Mouse (Mus musculus): ENCODE measurements around the gene Ppp2r5e. TPM values are rescaled to one million over a fixed set of nuclear protein-coding genes. Genes with fewer than 3 reads are reported as not detected.

Gene Ppp2r5e
- polyA plus RNA-seq, 1 experiment from 2014 or later = 24.4 TPM

DNA sequence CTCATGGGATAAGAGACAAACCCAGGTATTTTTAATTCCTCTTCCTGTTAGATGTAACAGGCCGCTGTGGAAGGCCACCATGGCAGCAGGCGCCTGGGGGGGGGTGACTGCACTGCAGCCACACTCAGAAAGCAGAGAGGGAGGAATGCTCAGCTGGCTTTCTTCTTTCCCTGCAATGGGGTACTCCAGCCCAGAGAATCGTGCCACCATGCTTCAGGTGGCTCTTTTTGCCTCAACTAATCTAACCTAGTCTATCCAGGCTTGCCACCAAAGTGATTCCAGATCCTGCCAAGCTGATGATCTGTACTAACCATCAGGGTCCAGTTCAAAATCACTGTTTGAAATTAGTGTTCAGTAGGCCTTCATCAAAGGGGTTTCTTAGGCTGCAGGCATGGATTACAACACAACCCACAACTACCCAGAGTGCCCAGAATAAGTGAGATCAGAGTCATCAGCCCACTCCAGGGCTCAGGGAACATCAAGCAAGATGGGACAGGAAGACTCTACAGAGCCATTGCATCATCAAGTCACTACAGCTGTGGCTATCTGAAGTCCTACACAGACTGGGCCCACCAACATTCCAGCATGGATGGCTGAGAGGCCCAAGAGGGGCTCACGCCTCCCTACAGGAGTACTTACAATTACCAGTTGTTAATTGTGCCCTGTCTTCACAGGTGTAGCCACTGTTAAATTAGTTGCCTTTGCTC lies 35.2 kb downstream of the Ppp2r5e start:
- Histone ChIP-seq H3K27ac (no peak overlapping the region), H3K79me2 (ENCODE audit: inconsistent target) (peaks cover 96% of the 10 kb centered on the region), H3K4me3 (ENCODE audit: inconsistent target) (no peak overlapping the region), H3K36me3 (ENCODE audit: inconsistent target) (no peaks in the 10 kb centered on the region)
- WGBS (ENCODE audit: missing documents) = 92% methylated on average over 4 of the region's 4 CpGs

DNA sequence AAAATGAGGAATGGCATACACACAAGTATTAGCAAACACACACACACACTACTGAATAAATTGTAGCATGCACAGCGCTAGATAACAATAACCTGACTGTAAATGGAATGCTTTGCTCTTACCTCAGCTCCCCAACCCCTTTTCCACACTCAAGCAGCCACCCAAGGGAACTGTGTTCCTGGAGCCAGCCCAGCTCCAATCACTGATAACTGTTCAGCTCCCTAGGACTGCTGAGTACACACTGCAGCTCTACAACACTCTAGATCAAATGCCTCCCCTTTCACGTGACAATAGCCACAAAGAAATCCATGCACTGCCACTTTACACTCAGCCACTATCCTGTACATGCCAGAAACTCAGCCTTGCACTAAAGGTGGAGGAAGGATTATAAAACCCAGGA lies 36.8 kb downstream of the Ppp2r5e start:
- H3K27ac ChIP-seq = no peak overlapping the region
- 100% methylated on average over 2 of the region's 2 CpGs for WGBS (ENCODE audit: missing documents)

DNA sequence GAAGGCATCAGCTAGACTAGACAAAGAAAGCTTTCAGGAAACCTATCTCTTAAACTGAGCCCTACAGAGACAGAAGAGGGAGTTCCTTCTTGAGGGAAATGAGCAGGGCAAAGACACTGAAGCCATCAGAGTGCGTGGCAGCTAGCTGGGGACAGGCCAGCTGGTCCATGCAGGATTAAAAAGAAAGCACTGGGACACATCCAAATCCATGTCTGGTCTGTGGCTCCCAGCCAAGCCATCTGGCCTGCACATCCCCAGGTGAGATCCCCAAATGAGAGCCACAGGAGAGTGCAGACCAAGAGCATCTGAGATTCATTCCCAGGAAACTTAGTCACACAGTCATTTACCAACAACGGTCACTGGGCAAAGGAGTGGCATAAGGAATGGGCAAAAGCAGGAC lies 38.2 kb downstream of the Ppp2r5e start:
- peaks cover 100% of the 10 kb centered on the region for H3K79me2 ChIP-seq (ENCODE audit: inconsistent target)
- 100% methylated on average over 2 of the region's 2 CpGs for WGBS (ENCODE audit: missing documents)
- H3K27ac ChIP-seq = no peak overlapping the region
- no peak overlapping the region for H3K4me3 ChIP-seq (ENCODE audit: inconsistent target)
- no peaks in the 10 kb centered on the region for H3K36me3 ChIP-seq (ENCODE audit: inconsistent target)

More for the DNA sequence above, 36.8 kb downstream of the Ppp2r5e start:
- no peak overlapping the region for H3K4me3 ChIP-seq (ENCODE audit: inconsistent target)
- H3K36me3 ChIP-seq (ENCODE audit: inconsistent target) = no peaks in the 10 kb centered on the region
- H3K79me2 ChIP-seq (ENCODE audit: inconsistent target) = peaks cover 96% of the 10 kb centered on the region

DNA sequence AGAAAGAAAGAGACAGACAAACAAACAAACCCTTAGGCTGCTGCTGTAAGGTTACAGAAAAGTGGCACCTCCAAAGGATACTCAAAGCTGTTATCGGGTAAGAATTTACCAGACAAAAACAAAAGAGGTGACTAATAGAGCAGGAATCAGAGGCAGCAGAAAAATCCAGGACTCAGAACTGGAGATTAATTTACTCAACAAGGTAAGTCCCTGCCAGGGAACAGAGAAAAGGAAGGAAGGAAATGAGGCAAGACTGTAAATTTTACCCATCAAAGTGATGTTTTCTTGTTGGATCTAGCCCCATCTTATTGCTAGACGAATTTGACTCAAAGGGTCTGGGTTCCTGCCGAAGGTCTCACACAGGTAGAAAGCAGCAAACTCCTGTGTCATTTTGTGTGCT lies 41.0 kb downstream of the Ppp2r5e start:
- WGBS (ENCODE audit: missing documents) = 60% methylated on average over 3 of the region's 3 CpGs
- Histone ChIP-seq H3K4me3 (ENCODE audit: inconsistent target) (no peak overlapping the region), H3K27ac (no peak overlapping the region), H3K36me3 (ENCODE audit: inconsistent target) (no peaks in the 10 kb centered on the region), H3K79me2 (ENCODE audit: inconsistent target) (peaks cover 100% of the 10 kb centered on the region)

DNA sequence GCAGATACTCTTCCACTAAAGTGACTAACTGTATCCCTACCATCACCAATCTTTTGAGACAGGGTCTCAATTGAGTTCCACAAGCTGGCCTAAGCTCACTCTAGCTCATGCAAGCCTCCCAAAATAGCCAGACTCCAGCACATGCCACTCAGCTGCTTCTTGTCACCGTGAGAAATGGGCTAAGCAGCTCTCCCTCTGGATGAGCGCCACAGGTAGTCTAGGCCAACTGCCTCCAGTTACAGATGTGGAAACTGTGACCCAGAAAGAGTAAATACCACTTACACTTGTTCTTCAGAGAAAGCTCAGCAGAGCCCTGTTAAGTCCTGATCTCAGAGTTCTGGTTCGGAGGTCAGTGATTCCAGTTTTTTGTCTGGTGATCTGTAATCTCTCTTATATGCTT lies 43.7 kb downstream of the Ppp2r5e start:
- Histone ChIP-seq H3K36me3 (ENCODE audit: inconsistent target) (no peaks in the 10 kb centered on the region), H3K79me2 (ENCODE audit: inconsistent target) (peaks cover 100% of the 10 kb centered on the region), H3K27ac (no peak overlapping the region), H3K4me3 (ENCODE audit: inconsistent target) (no peak overlapping the region)
- WGBS (ENCODE audit: missing documents) = 98% methylated on average over 3 of the region's 3 CpGs

DNA sequence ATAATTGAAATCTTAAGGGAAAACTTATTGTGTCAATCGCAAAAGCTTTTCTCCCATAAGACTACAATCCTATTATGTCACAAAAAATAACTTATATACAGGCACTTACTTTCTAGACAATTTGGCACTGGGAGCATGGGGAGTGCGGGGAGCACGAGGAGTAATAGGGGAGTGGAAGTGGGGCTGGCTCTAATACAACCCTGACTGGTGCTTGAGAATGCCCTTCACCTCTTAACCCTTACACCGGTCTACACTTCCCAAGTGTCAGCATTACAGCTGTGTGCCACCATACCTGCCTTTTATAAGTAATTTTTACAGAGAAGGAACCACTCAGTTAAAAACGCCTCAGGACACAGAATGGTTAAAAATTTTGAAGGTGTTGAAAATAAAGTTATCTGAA lies 44.4 kb downstream of the Ppp2r5e start:
- Histone ChIP-seq H3K27ac (no peak overlapping the region), H3K4me3 (ENCODE audit: inconsistent target) (no peak overlapping the region), H3K79me2 (ENCODE audit: inconsistent target) (peaks cover 100% of the 10 kb centered on the region), H3K36me3 (ENCODE audit: inconsistent target) (no peaks in the 10 kb centered on the region)
- WGBS (ENCODE audit: missing documents) = 100% methylated on average over 5 of the region's 5 CpGs

DNA sequence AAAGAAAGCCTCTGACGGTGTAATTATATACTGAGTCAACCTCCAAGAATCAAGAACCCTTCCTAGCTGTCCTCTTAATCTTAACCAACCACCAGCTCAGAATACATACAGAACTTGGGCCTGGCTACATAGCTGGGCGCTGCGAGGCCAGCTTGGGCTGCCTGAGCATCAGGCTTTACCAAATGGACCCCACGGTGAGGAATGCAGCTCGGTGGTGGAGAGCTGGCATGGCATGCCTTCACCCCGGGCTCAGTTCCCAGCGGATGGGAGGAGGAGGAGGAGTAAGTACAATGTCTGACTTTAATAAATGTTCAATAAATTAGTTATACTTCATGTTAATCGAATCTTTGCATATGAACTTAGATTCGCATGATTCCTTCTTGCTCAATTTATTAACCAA lies 47.0 kb downstream of the Ppp2r5e start:
- no peaks in the 10 kb centered on the region for H3K36me3 ChIP-seq (ENCODE audit: inconsistent target)

DNA sequence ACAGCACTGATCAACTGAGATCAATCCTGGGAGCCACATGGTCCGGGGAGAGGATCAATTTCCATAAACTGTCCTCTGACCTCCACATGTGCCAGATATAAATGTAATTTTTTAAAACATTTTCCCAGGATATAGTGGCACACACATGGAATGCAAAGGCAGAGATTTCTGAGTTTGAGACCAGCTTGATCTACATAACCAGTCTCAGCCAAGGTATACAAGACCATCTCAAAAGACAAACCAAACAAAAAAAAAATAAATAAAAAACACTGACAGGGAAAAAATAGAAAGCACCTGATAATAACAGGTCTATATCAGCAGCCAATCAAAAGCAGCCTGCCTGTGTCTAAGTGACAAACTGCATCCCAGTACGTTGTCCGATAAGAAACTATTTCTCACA lies 48.9 kb downstream of the Ppp2r5e start:
- Histone ChIP-seq H3K27ac (no peak overlapping the region), H3K4me3 (ENCODE audit: inconsistent target) (no peak overlapping the region)
- WGBS (ENCODE audit: missing documents) = 90% methylated on average over 3 of the region's 3 CpGs

More for the DNA sequence above, 47.0 kb downstream of the Ppp2r5e start:
- WGBS (ENCODE audit: missing documents) = 97% methylated on average over 9 of the region's 9 CpGs
- H3K79me2 ChIP-seq (ENCODE audit: inconsistent target) = peaks cover 100% of the 10 kb centered on the region
- no peak overlapping the region for H3K4me3 ChIP-seq (ENCODE audit: inconsistent target)
- H3K27ac ChIP-seq = no peak overlapping the region

DNA sequence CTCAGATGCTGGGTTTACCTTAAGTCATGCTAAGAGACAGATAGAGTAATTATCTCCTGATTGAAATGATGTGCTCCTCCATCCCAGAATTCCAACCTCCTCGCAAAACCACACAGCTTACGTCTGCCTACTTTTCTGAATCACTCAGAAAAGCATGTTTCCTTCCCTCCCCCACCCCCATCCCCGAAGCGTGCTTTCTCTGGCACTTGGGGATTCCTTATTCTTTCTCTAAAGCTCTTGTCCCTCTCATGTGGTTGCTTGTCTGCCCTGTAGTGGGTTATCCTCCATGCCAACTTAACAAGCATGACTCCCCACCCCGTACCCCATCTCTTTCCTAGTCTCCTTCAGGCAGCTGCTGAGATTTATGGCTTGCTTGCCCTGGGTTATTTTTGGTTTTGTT lies 49.8 kb downstream of the Ppp2r5e start:
- no peaks in the 10 kb centered on the region for H3K36me3 ChIP-seq (ENCODE audit: inconsistent target)
- H3K79me2 ChIP-seq (ENCODE audit: inconsistent target) = peaks cover 100% of the 10 kb centered on the region
- WGBS (ENCODE audit: missing documents) = 94% methylated on average over 5 of the region's 5 CpGs
- H3K4me3 ChIP-seq (ENCODE audit: inconsistent target) = no peak overlapping the region
- H3K27ac ChIP-seq = no peak overlapping the region

More for the DNA sequence above, 48.9 kb downstream of the Ppp2r5e start:
- no peaks in the 10 kb centered on the region for H3K36me3 ChIP-seq (ENCODE audit: inconsistent target)
- H3K79me2 ChIP-seq (ENCODE audit: inconsistent target) = peaks cover 100% of the 10 kb centered on the region

DNA sequence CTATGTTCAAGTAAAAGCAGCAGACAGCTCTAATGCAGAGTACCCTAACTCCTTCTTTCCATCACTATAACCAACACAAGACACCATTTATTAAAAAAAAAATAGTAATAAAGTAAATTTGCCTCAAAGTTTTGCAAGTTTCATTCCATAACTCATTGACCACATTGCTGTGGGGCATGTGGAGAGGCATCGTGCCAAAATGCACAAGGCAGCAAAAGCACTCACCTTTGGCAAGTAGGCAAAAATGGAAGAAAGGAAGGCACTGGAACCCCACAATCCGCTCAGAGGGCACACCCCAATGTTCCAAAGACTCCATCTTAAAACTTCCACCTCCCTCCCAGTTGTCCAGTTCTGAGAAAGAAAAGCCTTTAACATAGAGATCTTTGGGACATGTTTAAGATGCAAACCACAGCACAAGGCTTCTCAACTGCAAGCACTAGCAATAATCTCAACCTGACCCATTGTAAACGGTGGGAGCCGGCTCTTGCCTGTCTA lies 50.6 kb downstream of the Ppp2r5e start:
- WGBS (ENCODE audit: missing documents) = 98% methylated on average over 4 of the region's 4 CpGs

DNA sequence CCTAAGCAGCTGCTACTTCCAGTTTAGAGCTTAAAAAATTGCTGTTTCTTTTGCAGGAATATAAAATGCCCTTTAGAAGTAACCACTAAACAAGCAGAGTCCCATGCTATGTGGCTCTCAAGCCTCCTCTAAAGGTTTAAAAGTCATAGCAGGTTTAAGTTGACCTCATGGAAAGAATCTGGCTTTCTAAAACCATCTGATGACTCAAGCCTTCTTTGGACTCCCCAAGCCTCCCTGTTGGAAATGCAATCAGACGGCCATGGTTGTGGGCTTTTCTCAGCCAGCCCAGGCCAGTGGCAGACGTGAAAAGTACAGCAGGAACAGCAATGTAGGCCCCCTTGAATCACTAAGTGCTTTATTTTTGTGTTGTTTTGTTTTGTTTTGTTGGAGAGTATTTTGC lies 51.4 kb downstream of the Ppp2r5e start:
- peaks cover 100% of the 10 kb centered on the region for H3K79me2 ChIP-seq (ENCODE audit: inconsistent target)
- H3K27ac ChIP-seq = no peak overlapping the region
- 88% methylated on average over 2 of the region's 2 CpGs for WGBS (ENCODE audit: missing documents)
- no peak overlapping the region for H3K4me3 ChIP-seq (ENCODE audit: inconsistent target)
- H3K36me3 ChIP-seq (ENCODE audit: inconsistent target) = no peaks in the 10 kb centered on the region

More for the DNA sequence above, 50.6 kb downstream of the Ppp2r5e start:
- no peak overlapping the region for H3K27ac ChIP-seq
- H3K79me2 ChIP-seq (ENCODE audit: inconsistent target) = peaks cover 100% of the 10 kb centered on the region
- H3K36me3 ChIP-seq (ENCODE audit: inconsistent target) = no peaks in the 10 kb centered on the region
- H3K4me3 ChIP-seq (ENCODE audit: inconsistent target) = no peak overlapping the region

DNA sequence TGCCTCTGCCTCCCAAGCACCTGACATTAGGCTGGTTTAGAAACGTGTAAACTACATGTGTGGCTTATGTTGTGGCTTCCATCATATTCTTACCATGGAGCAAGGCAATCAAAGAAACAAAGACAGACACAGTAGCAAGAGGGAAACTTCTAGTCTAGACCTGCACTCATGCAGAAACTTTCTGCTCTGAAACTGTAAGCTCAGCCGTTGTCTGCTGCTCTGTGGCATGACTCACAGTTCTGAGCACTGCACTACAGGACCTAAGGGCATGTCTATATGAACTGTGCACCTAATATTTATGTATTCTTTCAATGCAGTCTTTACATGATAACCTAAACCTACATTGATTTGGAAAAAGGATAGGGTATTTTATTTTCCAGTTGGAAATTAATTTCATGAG lies 51.8 kb downstream of the Ppp2r5e start:
- peaks cover 100% of the 10 kb centered on the region for H3K79me2 ChIP-seq (ENCODE audit: inconsistent target)
- H3K36me3 ChIP-seq (ENCODE audit: inconsistent target) = no peaks in the 10 kb centered on the region
- 86% methylated on average over 2 of the region's 2 CpGs for WGBS (ENCODE audit: missing documents)
- H3K27ac ChIP-seq = no peak overlapping the region
- no peak overlapping the region for H3K4me3 ChIP-seq (ENCODE audit: inconsistent target)

DNA sequence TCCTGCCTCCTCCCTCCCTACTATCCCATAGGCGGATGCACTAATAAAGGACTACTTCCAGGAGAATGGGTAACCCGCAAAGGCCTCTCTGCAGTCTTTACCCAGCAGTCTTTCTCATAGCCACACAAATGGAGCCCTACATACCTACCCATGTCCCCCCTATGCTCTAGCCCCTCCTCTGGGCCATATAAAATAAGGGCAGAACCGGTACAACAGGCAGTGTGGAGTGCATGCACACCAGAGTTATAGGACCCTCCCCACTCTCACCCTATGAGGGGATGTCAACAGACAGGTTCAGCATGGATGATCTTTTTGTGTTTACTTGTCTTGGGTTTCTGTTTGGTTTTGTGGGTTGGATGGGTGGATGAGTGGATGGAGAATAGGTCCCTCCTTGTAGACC lies 52.7 kb downstream of the Ppp2r5e start:
- no peaks in the 10 kb centered on the region for H3K36me3 ChIP-seq (ENCODE audit: inconsistent target)
- H3K27ac ChIP-seq = no peak overlapping the region
- no peak overlapping the region for H3K4me3 ChIP-seq (ENCODE audit: inconsistent target)
- WGBS (ENCODE audit: missing documents) = 100% methylated on average over 3 of the region's 3 CpGs
- H3K79me2 ChIP-seq (ENCODE audit: inconsistent target) = peaks cover 100% of the 10 kb centered on the region

DNA sequence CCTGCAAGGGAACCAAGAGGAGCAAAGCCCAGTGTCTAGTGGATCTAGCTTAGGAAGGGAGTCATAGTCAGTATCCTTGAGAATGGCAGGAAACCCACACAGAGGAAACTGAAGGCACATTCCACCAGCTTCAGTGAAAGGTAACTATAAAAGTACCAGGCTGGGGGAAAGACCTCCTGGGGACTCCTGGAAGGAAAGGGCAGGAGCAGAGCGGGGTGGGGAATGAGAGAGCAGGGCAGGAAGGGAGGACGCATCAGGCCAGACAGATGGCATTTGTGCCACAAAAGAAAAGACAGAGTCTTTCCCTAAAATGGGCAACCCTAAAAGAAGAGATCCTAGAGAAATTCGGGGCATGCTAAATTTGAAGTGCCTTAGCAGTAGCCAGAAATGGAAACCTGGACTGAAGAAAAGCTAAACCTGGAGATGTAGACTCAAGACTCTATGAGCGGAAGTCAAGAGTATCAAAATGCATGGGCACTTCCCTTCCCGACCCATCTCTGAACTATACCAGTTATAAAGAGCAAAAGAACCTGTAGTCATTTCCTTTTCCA lies 55.3 kb downstream of the Ppp2r5e start:
- Histone ChIP-seq H3K79me2 (ENCODE audit: inconsistent target) (peaks cover 100% of the 10 kb centered on the region), H3K36me3 (ENCODE audit: inconsistent target) (no peaks in the 10 kb centered on the region), H3K27ac (no peak overlapping the region), H3K4me3 (ENCODE audit: inconsistent target) (no peak overlapping the region)
- WGBS (ENCODE audit: missing documents) = 92% methylated on average over 5 of the region's 5 CpGs

DNA sequence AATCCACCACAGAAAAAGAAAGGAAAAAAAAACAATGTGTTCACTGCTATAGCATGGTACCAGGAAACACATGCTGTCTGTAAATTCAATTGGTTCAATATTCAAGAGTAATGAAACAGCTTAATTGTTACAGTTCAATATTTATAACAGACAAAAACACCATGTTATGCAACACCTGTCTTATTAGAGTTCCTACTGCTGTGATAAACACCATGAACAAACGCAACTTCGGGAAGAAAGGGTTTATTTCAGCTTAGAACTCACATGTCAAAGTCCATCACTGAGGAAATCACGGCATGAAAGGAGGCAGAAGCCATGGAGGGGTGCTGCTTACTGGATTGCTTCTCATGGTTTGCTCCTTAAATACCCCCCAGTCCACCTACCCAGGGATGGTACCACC lies 56.8 kb downstream of the Ppp2r5e start:
- H3K27ac ChIP-seq = no peak overlapping the region
- WGBS (ENCODE audit: missing documents) = 93% methylated on average over 3 of the region's 3 CpGs
- no peaks in the 10 kb centered on the region for H3K36me3 ChIP-seq (ENCODE audit: inconsistent target)
- peaks cover 100% of the 10 kb centered on the region for H3K79me2 ChIP-seq (ENCODE audit: inconsistent target)
- H3K4me3 ChIP-seq (ENCODE audit: inconsistent target) = no peak overlapping the region
